Mouse (Mus musculus) frontal cortex, adult 2 months (tissue): Measurements from ENCODE around the gene Enpp6. TPM values are rescaled to one million over a fixed set of nuclear protein-coding genes. Genes with fewer than 3 reads are reported as not detected.
A peak's percentile ranks its signal among the peaks of the same experiment; 100 is the strongest.

ENCODE experiments used
- DNase-seq, 2 experiments: peaks; one replicate each; pipeline ENCODE4 v3.0.0; 2022; ENCODE audit warnings: low spot score in 1 of 2; ENCODE audit errors: extremely low spot score in 1 of 2
- polyA plus RNA-seq: library from polyadenylated mRNA; depleted of rRNA; stranded (reverse); fragments of >200 nt; gene quantifications from 2 replicates; pipeline ENCODE4 v1.2.3, GENCODE M21; 2012; rRNA removed

Enpp6 gene
- polyA plus RNA-seq = 4.2 and 6.6 TPM in 2 replicates

DNA sequence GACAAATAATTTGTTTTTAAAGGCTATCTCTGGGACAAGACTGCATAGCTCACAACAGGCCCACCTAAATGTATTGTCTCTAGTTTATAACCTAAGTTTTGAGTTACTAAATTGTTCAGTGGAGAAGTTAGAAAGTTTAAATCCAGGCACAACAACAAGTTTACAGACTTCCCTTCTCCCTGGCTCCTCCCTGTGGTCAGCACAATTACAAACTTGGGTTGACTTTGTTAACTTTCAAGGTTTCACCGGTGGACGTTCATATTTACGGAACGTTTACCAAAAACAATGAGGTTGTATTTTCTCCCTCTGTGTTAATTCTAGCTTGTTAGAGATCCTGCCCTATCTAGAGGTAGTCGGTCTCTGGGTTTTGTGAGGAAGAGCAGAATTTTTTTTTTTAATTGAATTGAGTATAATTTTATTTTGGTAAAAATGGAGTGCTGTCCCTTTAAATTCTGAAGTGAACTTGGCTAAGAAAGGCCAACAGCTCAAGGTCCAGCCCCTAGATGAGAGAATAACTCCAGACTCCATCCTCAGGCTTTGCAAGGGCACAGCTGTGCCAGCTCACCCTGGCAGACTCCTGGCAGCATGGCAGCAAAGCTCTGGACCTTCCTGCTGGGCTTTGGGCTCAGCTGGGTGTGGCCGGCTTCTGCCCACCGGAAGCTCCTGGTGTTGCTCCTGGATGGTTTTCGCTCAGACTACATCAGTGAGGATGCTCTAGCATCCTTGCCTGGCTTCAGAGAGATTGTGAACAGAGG is at the start of gene Enpp6:
Gene Enpp6 (plus strand): TSS at position 502 of the 755 bp plus-strand sequence.
- no peak for DNase-seq

DNA sequence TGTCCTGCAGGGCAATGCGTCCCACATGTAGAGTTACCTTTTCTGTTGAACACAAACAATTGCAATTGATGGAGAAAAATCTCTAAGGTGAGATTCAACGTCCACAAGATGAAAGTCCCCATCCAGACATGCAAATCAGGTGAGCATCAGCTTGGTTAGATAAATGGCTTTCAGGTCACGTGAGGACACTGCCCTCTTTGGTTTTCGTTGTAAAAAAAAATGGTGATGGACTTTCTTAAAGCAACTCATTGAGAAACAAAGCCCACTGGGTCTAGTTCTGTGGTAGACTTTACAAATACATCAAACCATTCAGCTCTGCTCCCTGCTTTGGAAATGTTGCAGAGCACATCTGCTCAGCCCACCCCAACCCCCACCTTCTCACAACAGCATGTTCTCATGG is 48.5 kb upstream of the Enpp6 start:
- DNase-seq = no peak

DNA sequence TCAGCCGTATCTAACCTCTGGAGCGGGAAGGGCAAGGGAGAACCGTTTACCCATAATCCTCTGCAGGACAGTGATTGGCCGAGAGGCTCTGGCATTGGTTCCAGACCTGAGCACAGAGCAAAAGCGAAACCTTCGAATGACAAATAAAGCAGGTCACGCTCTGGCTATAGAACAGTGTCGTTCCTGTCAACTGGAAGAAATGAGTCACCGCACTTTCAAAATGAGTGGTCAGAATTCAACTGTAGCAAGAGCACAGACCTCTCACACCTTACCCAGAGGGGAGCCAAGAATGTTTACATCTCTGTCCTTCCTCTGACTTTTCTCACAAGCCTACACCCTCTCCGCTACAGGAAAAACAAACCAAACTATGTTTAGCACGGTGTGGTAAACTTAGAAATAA is 45.4 kb upstream of the Enpp6 start:
- DNase-seq = no peak

DNA sequence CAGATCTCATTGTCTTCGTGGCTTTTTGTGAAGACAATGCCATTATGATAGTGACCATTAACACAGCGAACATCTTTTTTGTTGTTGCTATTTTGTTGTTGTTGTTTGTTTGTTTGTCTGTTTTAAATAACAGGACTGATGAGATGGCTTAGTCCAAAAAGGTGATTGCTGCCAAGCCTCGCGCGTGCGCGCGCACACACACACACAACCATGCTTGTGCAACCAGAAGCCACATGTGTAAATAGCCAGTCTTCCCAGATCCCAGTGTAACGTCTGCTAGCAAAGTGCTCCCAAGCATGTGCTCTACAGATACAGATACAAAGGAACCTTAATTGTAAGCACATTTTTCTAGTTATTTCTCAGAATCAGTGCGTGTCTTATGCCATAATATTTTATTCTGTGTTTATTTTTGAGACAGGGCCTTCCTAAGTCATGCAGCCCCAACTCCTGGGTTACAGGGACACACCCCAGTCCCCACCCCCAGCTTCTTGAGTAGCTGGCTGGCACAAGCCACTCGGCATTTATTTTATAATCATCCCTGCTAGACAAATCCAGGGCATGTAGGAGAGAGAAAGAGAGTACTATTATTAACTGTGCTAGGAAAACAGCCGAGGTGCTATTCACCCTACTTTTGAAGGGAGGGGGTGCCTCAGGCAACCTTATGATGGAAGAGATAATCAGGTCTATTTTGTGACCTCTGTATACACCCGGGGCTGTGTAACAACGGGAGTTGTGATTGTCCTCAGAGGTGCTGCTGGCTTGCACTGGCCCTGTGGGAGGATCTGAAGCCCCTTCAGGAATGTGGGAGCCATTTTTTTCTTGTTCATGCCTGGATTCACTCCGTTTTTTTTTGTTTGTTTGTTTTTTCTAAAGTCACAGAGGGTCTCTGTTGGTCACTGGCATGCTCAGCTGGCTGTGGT is 44.7 kb upstream of the Enpp6 start:
- DNase-seq = no peak

DNA sequence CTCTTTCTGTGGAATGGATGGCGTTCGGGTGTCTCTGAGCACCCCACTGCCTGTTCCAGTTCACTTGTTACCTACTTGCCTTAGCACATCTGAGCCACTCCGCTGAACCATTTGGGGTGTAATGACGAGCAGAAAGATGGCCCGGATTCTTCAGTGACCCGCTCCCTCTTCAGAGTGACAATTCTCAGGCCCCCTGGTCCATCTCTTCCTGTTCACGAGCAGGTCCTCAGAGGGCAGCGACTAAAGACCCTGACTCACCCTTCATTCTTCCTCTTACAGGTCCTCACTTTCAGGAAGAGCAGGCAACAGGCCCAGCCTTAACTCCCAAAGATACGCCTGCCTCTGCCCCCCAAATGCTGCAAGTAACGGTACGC is 44.0 kb upstream of the Enpp6 start:
- no peak for DNase-seq

DNA sequence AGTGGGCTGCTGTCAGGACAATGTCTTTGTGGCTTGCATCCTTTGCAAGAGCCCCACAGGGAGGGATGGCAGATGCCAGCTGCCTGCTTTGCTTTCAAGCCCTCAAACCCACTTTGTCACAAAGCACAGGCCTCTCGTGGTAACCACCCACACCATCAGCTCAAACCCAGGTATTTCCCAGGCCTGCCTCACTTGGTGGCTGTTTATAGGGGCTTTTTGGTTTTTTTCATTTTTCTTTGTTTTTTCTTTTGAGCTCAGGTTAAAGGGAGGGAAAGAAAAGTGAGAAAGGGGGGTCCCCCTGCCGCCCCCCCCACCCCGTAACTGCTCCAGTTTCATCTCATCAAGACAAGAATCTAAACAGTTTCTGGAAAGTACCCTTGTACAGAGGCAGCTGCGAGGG is 43.4 kb upstream of the Enpp6 start:
- no peak for DNase-seq

DNA sequence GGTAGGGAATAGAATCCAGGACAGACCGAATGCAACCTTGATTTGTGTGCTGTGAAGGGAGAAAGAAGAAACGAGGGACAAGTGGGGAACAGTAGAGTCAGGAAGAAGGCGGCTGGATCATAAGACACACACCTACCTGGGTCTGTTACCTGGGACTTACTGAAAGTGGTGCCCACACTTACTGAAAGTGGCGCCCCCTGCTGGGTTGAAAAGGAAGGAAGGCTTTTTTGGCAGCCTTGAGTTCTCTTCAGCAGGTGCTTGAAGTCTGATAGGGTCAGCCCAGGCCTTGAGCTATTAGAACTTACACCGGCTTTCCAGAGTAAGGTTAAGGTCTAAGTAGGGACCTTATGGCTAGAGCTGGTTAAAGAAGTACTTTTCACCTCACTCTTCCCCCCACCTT is 40.5 kb upstream of the Enpp6 start:
- DNase-seq = peak in 1 of 2 experiments; percentile 22

DNA sequence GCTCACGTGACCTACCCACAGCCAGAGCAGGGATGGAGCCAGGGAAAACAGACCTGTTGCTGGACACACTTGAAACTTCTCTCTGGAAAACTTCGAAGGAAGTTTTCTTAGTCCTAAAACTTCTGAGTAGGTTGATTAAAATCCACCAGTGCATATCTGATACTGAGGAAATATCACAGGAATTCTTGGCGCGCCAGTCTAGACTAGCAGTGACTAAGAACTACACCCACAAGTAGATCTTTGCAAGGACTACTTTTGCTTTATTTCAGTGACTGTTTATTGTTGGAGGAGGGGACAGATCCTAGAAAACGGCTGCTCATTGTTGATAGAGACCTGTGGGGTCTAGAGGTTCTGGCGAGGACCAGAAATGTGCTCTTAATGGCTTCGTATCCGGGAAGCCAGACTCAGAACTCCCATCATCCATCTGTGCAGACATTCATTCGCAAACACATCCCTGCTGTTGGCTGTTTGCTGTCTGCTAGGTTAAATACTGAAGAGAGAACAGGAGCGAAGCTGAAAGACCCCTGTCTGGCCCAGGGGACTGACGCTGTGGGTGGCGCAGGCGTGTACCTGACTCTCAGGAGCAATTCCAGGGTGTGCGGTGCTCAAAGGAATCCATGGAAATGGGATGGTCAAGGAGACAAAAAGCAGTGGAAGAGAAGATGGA is 38.5 kb upstream of the Enpp6 start:
- peak in 1 of 2 experiments; percentile 53 for DNase-seq

DNA sequence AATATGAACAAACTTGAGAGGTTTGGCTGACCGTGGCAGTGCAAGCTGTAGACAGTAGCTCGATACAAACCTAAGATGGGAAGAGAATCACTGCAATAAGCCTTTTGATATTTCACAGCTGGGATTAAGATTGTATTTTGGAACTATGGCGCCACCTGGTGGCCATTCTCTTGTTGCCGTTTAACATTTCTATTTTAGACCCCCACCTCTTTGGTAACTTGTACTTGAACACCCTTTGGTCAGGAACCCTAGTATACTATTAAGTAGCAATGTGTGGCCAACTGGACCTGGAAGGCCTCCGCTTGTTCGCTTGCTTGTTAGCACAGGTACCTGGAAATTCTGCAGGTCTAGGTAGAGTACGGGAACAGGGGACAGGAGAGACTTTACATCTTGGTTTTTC is 33.2 kb upstream of the Enpp6 start:
- DNase-seq = peak in 1 of 2 experiments; percentile 85

DNA sequence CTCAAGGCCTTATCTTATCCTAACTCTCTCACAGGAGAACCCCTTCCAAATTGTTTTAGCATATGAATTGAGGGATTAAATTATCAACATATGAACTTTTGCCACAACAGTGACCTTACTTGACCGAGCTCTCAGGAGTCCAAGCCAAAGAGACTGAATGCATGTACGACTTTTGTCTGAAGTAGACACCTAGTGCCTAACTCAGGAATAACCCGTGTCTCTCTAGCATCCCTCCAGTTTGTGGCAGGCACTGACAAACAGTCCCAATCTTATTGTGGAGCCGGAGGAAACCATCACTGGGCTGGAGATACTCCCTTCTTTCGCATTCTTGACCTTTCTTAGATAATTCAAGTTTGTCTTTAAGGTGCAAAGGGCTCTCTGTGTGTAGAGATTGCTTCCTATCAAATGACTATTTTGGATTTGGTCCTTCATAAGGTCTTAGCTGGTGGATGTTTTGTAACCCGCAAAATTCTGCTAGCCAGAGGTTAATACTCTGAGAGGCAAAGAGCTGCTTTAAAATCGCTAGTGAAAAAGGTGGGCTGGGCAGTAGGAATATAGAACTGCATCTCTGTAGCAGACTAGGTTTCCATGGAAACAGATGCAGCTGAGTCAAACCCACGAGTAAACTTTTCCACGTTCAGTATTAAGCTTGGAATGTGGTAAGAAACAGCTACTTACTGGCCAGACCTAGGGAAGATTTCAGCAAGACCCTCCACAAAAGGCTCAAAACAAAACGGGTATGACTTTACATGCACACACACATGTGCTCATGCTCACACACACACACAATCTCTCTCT is 23.9 kb upstream of the Enpp6 start:
- DNase-seq = peak in 1 of 2 experiments; percentile 50

DNA sequence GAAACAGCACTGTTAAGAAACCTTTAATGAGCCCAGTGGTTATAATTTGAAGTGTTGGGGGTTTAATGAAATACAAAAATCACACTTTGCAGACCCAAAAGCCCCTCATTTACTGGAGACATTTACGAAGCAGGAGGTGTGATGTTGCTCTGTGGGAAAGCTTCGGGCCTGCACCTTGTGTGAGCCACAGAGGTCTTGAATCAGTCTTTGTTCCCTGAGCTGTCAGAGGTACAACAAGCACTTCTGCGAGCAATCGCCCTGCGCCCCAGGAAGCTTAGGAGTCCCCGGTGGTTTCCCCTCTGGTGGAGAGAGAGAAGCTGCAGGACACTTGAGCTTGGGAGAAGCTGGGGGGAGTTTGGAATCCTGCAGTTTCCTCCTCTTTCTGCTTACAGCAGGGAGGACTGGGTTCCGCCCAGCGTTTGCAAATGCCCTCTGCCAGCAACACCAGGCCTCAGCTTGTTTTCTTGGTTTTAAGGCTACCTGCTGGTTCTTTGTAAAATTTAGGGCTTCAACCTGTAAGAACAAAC is 23.0 kb upstream of the Enpp6 start:
- DNase-seq = no peak

DNA sequence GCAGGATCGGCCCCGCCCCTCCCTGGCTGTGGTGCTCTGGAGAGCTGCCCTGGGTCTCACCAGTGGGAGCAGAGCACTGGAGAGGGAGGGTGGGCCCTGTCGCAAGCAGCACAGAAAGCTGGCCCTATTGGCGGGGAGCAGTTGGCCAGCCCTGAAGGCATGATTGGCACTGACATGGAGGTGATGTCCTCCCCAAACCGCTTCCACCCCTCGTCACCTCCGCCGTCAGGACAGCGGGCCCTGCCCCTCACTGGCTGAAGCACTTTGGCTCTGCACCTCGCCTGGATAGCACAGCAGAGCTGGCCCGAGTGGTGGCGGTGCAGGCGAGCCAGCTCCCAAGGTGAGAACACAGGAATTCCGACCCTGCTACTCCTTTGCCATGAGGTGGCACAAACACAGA is 20.9 kb upstream of the Enpp6 start:
- no peak for DNase-seq

DNA sequence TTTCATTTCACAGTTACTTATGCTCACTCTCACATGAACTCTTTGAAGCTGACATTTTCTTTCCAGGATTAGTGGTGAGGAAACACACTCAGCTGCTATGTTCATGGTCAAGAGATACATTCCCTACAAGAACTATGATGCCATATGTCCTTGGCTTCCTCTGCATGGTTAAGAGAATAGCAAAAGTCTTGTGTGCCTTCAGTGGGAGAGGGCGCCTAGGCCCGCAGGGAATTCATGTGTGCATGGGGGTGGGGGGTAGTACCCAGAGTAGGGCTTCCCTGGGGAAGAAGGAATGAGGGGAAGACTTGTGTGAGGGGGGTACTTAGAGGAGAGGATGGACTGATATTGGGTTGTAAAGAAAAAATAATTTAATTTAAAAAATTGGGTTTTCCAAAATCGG is 18.0 kb upstream of the Enpp6 start:
- DNase-seq = no peak

DNA sequence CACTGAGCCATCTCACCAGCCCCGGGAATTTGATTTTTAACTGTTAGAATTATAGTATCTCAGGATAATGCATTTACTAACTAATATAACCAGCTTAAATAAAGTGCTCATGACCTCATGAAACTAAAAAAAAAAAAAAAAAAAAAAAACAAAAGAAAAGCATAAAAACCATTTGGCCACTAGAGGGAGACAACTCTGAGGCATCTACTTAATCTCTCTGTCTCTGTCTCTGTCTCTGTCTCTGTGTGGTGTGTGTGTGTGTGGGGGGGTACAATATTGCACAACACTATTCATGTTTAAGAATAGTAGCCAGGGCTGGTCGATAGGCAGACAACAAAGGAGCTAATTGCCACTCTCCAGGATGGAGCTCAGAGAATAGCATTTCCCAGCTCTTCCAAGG is 17.3 kb upstream of the Enpp6 start:
- DNase-seq = no peak

DNA sequence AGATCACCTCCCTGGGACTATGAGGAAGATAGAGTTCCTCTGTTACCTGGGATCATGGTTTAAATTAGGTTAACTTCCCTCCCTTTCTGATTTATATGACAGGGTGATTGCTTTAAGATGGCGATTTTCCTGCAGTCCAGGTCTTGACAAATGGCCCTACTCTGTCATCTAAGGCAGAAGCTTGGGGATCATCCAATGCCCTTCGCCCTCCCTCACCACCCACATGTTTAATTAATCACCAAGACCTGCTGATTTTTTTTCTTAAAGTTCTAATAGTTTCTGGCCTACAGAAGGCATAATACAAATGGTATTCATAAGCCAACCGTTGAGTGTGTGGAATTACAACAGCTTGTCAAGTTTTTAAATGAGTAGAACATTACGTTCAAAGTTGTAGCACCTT is 9.3 kb upstream of the Enpp6 start:
- DNase-seq = no peak

DNA sequence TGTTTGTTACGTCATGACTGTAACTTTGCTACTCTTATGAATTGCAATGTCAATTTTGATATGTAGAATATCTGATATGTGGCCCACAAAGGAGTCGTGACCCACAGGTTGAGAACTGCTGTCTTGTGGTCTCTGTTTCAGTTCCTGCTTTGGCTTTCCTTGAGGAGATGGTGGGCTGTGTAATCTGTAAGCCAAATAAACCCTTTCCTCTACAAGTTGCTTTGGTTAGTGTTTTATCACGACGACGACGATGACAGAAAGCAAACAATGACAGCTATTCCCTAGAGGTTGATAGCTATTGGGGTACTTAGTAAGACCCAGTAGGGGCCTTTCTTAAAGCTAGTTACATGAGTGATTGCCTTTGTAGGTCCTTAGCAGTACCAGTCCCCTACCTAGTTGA is 4.5 kb upstream of the Enpp6 start:
- DNase-seq = no peak

DNA sequence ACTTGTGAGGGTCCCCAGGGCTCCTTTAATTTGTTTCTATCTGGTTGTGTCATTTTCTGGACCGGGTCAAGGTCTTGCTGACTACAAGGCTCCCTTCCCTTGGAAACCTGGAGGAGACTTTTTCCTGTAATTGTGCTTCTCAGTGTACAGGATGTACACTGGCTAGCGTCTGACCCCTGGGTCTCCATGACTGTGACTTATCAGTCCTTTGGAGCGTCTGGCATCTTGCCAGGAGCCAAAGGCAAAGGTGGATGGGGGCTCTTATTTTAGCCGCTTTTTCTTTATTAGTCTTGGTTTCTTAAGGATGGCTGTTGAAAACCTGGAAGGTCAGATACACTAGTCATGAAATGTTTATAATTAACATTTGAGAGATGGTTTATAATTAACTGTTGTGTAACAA is 3.9 kb upstream of the Enpp6 start:
- DNase-seq = no peak

DNA sequence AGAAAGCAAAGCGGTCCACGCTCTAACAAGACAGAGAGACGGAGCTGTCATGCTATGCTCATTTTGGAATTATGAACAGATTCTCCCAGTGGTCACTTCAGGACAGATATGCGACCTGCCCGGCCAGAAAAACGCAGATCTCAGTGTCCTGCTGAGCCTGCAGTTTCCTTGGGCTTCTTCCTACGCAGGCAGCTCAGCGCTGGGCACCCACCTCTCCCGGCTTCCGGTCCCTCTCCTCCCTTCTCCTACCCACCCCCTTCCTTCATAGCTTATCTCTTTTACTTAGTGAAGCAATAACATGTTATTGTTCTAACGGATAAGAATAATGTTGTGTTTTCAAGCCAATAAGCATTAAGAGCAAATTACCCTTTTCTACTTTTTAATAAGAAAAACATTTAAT is 2.0 kb upstream of the Enpp6 start:
- no peak for DNase-seq

DNA sequence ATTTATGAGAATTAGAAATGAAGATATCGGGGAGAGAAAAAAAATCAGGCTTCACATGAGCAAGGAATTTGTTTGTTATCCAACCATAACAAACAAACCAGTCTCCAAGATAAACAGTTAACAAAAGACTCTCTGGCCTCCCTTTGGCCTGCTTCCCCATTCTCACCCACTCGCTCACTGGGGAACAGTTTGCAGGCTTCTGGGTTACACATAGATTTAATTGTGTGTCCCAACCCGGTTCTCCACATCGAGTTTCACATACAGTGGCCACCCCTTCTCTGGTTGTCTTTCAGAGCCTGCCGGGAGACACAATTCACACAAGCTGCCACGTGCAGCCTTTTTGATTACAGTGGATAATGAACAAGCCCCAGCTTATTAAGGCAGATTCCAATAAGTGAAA is 1.7 kb downstream of the Enpp6 start:
- no peak for DNase-seq

DNA sequence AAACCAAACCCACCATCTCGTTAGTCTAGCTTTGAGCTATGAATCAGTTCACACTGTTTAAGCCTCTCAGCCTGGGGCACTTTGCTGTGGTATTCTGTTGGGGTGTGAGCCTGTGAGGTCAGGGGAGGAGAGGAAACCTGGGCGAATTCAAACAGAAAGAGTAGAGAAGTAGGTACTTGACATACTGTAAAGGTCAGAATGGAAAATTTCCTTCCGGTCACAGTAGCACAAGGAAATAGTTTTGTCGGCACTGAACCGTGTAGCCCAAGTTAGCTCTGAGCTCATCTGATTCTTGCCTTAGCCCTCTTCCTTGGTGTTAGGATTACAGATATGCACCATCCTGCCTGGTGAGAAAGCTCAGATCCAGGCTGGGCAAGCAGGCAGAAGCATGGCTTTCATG is 4.4 kb downstream of the Enpp6 start:
- DNase-seq = no peak
